Mouse (Mus musculus) spleen, embryonic (tissue): ENCODE measurements around the gene Dpp3.
"Not testable (repeated sequence)": the region's sequence is repeated elsewhere in the genome, so short reads cannot be mapped to it uniquely, and the experiment has no call there.

Experiments used
- CTCF ChIA-PET: fragments of 350-600 bp; sonication (Branson Sonifier 250); formaldehyde crosslinking; loops from one replicate; lab custom pipeline; 2022; lab: Charles Lee

Dpp3 gene

DNA sequence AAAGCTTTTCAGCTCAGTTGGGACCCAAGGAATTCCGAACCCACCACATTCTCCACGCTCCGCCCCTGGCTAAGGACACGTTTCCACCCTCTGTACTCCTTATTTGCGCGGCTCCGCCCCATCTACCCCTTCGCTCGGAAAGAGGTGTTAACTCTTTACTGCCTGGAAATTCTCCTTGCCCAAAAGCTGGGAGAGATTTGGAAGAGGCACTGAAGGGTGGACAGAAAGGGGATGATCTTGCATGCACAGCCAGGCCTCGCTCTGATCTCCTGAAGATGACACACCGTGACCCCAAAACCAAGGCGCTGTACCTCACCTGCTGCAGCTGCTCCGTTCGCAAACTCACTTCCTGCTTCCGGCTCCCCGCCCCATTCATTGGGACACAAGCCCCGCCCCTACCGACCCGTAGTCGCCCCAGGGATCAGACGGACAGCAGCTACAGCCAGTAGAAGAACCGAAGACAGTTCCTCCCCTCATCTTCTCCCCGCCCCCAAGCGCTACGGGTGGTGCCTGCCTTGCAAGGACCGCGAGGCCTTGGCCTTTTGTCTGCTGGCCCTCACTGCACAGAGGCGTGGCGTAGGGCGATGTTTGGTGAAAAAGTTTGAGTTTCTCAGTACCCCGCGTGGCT lies at the start of gene Dpp3:
Gene Dpp3, minus strand, starts transcription at position 384 of the 628 bp plus-strand sequence.
- CTCF ChIA-PET = no interaction called here

DNA sequence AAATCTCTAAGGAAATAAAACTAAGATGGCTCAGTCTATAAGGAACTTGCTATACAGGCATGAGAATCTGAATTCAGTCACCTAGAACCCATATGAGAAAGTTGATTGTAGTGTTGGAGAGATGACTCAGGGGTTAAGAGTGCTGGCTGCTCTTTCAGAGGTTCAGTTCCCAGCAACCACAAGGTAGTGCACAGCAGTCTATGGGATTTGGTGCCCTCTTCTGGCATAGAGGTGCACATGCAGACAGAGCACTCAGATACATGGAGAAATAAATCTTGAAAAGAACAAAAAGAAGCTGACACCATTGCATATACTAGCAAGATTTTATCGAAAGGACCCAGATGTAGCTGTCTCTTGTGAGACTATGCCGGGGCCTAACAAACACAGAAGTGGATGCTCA lies 40.1 kb upstream of the Dpp3 start:
- CTCF ChIA-PET = no interaction called here

DNA sequence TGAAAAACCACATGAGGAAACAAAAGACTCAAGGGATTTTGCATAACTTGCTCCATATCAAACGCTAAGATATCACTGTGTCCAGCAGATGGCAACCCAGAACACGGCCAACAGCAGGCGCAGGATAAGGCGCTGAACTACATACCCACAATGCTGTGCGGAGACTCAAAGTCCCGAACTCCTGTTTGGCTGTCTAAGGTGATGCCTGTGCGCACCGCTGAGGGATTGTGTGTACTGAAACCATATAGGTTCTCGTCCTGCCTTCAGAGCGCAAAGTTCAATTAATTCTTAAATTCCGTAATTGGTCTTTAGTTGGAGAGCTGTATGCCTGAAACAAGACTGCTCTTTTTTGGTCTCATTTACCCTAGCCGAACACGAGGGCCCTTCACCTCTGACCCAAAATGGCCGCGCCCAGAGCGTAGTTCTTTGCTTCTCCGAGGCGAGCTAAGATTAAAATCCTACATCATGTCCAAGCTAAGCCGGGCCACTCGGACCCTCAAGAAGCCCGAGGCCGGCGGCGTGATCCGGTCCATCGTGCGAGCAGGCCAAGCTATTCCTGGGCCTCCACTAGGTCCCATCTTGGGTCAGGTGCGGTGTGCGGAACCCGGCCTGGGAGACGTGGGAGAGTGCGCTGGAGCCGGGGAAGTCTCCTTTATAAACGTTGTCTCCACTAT lies 34.0 kb upstream of the Dpp3 start, which contains the start of gene Mrpl11:
Gene Mrpl11, plus strand, starts transcription at position 220 of the 674 bp plus-strand sequence.
- CTCF ChIA-PET = interaction anchor here (0.6 to 0.9 kb wide), 2 partner anchors 13 to 1458 kb away, joined by 3 to 8 read pairs; no protein-coding TSS in a partner anchor

DNA sequence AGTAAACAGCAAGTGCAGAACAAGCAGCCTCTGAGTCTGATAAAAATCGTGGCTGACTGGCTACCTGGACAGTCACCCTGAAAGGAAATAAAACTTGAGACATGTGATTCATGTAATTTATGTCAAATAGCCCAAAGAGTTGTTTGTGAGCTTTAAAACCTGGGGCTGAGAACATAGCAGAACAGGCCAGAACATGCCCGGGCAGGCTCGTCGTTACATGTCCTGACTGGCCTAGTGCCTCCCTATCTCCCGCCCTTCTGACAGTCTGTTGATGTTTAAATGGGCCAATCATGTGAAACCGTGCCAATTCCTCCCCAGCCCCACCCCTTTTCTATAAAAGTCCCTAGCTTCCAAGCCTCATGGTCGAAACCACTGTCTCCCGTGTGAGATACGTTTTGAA lies 20.6 kb upstream of the Dpp3 start:
- CTCF ChIA-PET = not testable (repeated sequence)

DNA sequence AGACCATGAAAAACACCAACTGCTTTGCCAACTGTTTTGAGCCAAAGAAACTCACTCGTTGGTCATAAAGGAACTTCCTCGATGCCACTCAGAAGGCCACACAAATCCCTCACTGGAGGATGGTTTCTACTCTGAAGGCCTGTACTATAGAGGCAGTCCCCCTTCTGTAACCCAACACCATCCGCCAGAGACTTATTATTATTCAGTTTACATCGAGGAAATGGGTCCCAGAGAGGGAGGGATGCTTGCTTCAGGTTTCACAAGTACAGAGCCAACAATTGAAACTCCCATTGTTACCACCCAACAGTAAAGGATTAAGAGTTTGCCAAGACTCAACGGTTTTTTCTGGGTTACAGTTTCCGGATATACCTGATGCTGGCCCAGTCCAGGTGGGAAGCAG lies 17.5 kb upstream of the Dpp3 start:
- CTCF ChIA-PET = no interaction called here

DNA sequence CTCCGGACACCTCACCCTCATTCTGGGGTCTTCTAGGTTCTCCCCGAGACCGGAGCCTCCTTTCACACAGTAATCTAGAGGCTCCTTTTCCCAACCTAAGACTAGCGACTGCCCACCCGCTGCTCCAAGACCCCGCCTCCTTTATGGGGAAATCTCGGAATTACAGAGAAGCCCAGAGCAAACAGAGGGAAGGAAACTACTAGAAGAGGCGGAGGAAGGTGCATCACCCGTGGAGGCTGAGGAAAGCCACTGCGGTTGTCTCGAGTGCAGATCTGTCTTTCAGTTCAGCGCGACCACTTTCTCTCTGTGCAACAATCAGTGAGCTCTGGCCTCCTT lies 15.1 kb upstream of the Dpp3 start:
- CTCF ChIA-PET = no interaction called here

DNA sequence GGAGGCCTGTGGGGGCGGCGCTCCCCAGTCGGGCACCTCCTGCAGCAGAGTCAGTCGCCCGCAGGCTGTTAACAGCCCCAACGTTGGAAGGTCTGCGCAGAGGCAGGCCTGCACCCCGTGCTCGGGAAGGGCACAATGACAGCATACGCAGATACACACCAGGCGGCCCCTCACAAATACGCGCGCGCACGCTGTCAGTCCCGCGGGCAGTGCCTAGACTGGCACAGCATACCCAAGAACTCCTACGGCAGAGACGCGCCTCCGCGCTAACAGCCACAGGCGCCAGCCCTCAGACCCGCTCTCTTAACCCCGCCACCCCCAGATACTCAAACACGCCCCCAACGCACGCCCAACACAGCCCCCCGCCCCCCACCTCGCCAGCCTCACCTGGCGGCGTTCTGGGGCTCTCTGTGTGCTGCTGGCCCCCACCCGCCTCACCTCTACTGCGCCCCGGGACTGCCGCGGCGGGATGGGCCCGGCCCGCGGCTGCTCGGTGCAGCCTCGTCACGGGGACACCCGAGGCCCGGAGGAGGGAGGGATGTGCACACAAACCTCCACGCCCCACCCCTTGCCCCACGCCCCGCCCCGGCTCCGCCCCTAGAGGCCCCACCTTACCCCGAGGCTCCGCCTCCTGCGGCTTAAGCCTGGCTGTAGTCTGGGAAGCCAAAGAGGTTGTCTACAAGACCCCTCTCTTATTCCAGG lies 14.6 kb upstream of the Dpp3 start, which contains the start of gene Peli3:
Gene Peli3, minus strand, starts transcription at position 577 of the 702 bp plus-strand sequence.
- CTCF ChIA-PET = no interaction called here

DNA sequence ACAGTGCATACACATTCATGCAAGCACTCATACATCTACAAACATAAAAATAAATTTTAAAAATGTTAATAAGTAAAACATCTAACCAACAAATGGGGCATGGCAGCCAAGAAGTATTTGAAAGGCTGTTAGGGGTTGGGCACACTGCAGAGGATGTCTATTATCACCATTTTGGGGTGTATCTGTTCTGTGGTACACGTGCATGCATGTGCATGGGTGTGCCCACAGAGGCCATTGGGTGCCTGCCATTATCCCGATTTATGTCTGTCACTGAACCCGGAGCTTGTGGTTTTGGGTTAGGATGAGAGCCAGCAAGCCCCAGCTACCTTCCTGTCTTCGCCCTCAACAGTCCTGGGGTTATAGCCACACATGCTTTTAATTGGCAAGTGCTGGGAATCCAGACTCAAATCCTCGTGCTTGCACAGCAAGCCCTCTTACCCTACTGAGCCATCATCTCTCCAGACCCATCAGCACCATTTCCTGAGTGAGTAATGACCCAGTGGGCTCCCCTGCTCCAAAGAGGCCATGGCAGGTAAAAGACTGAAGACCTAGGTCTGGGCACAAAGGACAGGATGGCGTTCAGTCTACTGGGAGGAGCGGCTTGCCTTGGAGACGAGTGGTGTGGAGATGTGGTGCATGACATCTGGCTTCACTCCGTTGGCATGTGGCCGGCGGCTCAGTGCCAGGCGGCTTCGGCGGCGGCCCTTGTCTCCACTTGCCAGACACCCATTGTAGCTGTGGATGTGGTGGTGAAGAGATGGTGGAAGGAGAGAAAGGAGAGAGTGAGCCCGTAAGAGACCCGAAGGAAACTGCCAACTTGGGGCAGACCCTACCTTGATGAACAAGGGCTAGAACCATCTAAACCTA lies 9.6 kb upstream of the Dpp3 start:
- CTCF ChIA-PET = no interaction called here

DNA sequence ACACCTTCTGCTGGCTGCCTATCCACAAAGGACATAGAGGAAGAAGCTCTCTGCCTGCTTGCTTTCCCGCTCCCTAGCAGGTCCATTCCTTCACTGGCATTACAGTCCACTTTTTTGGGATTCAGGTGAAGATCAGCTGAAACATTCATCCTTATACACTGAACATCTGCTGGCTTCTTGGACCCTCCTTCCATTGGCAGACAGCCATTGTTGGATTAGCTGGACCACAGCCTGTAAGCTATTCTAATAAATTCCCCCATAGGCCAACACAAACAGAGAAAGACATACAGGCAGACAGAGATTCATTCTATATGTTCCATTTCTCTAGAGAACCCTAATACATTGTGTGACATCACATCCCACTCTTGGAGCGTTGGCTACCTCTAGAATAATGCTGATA lies 8.8 kb upstream of the Dpp3 start:
- CTCF ChIA-PET = interaction anchor here (0.5 kb wide), 1 partner anchor 1254 kb away, joined by 5 read pairs; no protein-coding TSS in a partner anchor

DNA sequence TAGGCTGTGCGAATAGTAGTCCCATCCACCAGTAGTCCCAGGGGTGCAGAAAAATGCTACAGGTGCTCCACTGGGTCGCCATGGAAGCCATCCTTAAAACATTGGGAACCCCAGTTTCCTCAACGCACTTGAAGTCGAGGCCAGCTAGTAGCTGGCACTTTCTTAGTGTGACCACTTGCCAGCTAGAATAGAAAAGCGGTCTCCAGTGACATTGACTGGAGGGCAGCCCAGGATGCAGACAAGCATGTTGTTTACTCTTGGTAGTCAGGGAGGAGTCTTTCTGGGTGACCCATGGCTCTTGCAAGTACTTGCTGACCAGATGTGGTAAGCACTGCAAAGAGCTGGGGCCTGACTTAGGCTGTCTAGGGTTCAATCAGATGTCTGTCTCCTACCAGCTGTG lies 694 bp upstream of the Dpp3 start:
- CTCF ChIA-PET = no interaction called here

DNA sequence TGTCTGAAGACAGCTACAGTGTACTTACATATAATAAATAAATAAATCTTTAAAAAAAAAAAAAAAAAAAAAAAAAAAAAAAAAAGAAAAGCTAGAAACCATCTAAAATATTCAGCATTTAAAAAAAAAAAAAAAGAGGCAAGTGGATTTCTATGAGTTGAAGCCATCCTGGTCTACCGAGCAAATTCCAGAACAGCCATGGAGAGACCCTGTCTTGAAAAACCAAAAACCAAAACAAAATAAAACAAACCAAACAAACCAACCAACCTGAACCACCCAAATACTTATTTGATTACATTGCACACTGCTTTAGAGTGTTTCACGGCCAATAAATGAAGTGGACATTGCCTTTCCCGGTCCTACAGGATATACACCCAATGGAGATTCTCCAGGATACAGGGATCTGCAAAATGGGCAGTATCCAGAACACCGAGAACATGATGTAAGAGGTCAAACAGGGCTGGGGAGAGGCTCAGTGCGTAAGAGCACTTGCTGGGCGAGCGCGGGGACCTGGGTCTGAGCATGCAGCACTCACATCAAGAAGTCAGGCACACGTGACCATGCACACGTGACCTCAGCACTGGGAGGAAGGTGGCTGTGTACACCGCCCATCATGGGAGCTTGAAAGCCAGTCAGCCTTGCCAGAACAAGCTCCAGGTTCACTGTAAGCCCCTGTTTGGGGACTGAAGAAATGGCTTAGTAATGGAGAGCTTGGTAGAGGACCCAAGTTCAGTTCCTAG lies 2.8 kb downstream of the Dpp3 start:
- CTCF ChIA-PET = interaction anchor here (0.7 kb wide), 1 partner anchor 546 kb away, joined by 3 read pairs; no protein-coding TSS in a partner anchor

DNA sequence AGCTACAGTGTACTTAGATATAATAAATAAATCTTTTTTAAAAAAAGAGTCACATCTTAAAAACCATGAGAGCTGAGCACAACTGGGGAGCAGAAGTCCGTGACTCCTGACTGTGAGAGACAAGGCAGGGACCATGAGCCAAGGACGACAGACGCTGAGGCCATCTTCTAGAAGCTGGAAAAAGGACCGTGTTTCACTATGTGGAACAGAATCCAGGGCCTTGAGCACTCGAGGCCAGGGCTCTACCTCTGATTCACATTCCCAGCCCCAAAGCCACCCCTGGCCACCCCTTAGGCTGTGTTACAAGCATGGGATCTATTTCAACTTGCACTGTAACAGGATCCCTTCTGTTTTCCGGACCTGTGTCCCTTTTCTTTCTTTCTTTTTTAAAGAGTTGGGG lies 8.4 kb downstream of the Dpp3 start:
- CTCF ChIA-PET = no interaction called here

DNA sequence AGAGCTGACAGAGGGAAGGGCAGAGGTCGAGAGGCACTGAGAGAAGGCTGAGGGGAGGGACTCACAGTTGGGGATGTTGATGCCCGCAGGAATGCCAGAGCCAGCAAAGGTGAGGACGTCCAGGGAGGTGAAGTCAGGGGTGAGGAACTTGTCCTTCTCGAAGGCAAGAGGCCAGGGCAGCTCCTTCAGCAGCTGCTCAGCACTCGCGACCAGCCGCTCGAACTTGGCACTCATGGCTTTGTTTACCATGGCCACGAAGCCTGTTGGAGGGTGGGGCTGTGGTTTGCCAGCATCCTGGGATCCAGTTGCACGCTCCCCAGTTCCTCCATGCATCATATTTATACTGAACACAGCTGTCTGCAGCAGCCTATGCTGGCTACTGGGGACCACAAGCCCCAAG lies 11.3 kb downstream of the Dpp3 start:
- CTCF ChIA-PET = no interaction called here

DNA sequence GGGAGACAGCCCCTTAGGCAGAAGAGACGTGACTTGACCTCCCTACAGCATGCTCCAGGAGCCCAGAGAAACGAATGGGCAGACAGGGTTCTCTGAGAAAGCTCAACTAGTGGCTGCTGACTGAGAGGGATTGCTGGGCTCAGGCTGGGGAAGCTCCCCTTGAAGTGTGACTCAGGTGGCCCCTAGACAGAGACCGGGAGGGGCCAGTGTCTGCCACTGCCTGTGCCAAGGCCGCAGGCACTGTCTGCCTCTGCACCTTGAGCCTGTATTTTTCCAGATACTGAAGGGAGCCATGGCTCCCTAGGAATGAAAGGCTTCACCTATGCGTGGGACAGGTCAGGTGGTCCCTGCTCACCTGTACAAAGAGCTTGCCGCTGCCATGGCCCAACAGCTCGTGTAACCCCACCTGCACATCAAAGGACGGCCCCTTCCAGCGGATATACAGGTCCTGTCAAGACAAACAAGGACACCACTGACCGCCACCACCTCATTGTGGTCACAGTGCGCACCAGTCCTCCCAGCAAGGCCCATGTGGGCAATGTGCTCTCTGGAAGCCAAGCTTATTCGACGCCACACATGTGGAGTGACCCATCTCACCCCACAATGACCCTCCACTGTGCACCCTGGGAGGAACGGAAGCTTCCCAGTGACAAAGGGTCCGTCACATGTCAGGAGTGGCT lies 12.0 kb downstream of the Dpp3 start:
- CTCF ChIA-PET = no interaction called here

DNA sequence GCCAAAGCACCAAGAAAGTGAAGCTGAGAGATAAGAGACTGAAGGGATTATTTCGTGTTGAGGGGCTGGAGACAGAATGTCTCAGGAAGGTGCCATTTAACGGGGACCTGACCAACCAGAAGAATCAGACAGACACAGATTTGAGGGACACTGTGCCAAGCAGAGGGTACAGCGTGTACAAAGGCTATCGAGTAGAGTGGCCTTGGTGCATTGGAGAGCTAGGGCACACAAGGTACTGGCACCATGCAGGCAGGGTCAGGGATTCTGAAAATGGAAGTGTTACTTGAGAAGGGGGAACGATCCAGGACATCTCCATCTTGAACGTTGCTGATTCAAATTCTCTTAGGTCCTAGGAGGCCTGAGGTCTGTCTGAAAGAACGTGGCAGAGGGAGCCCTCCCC lies 18.7 kb downstream of the Dpp3 start:
- CTCF ChIA-PET = no interaction called here

DNA sequence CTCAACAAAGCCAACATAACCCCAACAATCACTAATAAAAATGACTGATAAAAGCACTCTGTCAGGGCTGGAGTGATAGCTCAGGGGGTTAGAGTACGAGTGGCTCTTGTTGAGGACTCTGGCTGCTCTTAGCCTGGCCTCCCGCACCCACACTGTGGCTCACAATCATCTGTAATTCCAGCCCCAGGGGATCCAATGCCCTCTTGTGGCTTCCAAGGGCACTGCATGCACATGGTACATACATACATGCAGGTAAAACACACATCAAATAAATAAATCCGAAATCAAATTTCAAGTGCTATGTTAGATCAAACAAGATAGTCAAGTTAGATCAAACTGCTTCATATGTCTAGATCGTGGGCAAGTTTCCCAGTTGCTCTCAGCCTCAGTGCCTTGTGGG lies 20.0 kb downstream of the Dpp3 start:
- CTCF ChIA-PET = no interaction called here

DNA sequence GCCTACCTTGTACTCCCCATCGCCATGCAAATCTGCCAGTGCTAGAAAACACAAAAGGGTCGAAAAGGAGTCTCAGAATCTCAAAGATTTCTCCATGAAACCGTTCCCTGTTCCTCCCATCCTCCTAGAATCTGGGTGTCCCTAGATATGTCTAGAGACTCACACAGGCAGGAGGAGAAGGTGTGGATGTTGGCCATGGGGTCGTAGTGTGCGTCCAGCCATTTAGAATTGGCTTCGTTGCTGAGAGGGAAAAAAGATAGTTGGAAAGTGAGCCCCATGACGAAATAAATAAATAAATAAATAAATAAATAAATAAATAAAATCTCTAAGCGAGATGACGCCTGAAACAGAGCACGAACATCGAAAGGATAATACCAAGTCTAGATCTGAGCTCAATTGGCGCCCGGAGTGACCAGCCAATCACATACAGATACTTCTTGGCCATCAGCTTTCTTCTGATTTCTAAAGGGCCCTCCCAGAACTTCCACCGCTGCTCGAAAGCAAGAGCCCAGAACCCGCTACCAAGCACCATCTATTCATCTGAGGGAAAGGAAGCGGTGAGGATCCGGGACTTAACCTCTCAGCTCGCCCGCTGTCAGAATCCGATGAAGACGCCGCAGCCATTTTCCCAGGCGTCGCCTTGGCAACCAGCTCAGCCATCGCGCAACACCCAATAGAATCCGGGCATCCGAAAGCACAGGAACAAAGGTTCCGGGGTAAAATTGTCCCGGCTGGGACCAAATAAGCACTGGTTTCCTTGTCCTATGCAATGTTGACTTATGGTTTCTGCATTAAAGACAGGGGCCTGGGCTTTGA lies 21.9 kb downstream of the Dpp3 start, which contains the start of gene Bbs1:
Gene Bbs1, minus strand, starts transcription at position 650 of the 816 bp plus-strand sequence.
- CTCF ChIA-PET = no interaction called here

DNA sequence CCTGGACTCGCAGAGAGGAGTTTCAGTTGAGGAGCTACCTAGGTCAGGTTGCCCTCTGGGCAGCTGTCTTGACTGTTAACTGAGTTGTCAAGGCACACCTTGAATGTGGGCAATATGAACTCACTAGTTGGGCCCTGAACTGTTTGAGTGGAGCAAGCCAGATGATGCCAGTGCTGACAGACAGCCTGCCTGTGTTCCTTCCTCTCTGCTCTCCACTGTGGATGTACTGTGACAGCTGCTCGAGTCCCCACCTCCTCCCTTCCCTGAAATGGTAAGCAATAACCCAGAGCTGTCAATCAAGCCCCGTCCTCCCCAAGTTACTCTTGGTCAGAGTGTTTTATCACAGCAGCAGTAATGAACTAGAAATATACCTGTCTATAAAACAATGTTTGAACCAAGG lies 28.2 kb downstream of the Dpp3 start:
- CTCF ChIA-PET = no interaction called here

DNA sequence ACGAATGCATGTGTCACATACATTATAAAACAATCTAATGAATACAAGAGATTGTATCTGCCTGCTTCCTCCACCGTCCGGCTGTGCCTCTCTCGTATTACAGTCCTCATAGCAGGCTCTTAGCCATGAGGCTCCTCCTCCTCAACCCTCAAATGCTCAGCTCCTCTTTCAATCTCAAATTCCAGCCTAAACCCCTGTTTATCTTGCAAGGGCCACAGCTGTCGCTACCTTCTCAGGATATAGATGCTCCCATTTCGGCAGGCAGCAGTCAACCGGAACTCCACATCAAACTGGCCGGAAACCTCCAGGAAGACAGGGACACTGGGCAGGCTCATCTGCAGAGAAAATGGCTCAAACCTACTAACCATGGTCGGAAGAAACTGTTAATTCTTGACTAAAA lies 29.1 kb downstream of the Dpp3 start:
- CTCF ChIA-PET = no interaction called here
